Mouse (Mus musculus) limb, embryonic 15.5 days (tissue): ENCODE results near the gene Mrrf. TPM values are rescaled to one million over a fixed set of nuclear protein-coding genes. Genes with fewer than 3 reads are reported as not detected.

Experiments
- ATAC-seq: fragments of 200-750 bp; cut with Nextera tagmentation; 2 replicates; pipeline ENCODE4 v1.8.0; 2017; ENCODE audit warnings: low read depth, moderate TSS enrichment; ENCODE audit not compliant: insufficient number of reproducible peaks, low FRiP score, low TSS enrichment
- H3K27ac ChIP-seq: fragments of 300-500 bp; sonication (generic); 2 replicates; pipeline ENCODE4 v1.5.1; 2015; ENCODE audit warnings: moderate library complexity, mild to moderate bottlenecking, inconsistent platforms
- H3K27me3 ChIP-seq: fragments of 300-500 bp; sonication (generic); 2 replicates; pipeline ENCODE4 v1.6.1; 2015; ENCODE audit warnings: inconsistent platforms
- H3K36me3 ChIP-seq: fragments of 300-500 bp; sonication (generic); 2 replicates; pipeline ENCODE4 v1.6.1; 2015; ENCODE audit warnings: inconsistent platforms
- H3K4me1 ChIP-seq: fragments of 300-500 bp; sonication (generic); 2 replicates; pipeline ENCODE4 v1.6.1; 2015; ENCODE audit warnings: inconsistent platforms
- H3K4me2 ChIP-seq: fragments of 300-500 bp; sonication (generic); 2 replicates; pipeline ENCODE4 v1.6.1; 2015; ENCODE audit warnings: mild to moderate bottlenecking, inconsistent platforms
- H3K4me3 ChIP-seq: fragments of 300-500 bp; sonication (generic); 2 replicates; pipeline ENCODE4 v1.5.1; 2015; ENCODE audit warnings: mild to moderate bottlenecking, inconsistent platforms
- H3K9ac ChIP-seq: fragments of 300-500 bp; sonication (generic); 2 replicates; pipeline ENCODE4 v1.6.1; 2015; ENCODE audit warnings: inconsistent platforms
- H3K9me3 ChIP-seq: fragments of 300-500 bp; sonication (generic); 2 replicates; pipeline ENCODE4 v1.6.1; 2016; ENCODE audit warnings: inconsistent platforms
- WGBS: fragments of 180-500 bp; shearing (Covaris S2); methylation state at CpG from one replicate; pipeline ENCODE4 v1.1.7; 2015; 5-methylcytosine and 5-hydroxymethylcytosine counted together
- polyA plus RNA-seq: library from polyadenylated mRNA; unstranded; fragments of >200 nt; fragmentation: Nextera tagmentation; extraction: Ambion mirVana; gene quantifications from 2 replicates; pipeline ENCODE4 v1.2.1, GENCODE M21; 2015

The Mrrf gene
- polyA plus RNA-seq, 1 experiment from 2014 or later, result 30.1 TPM

DNA sequence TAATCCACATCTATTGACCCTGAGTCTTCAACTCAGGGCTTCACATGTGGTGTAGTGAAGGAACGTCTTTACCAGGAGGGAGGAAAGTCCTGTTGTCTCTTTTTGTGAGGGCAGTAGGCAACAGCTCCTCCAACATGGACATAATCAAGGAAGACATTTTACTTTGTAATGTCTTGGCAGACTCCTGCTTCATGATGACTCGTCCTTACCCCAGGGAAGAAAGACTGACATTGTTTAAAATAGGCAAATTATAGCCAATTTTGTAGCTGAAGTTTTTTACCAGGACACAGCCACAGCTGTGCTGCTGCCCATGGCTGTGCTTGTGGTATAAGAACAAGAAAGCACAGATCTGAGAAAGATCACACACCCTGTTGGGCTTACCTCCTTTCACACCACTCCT is 102.8 kb downstream of the Mrrf start:
- H3K9me3 ChIP-seq, result no peaks in the 10 kb centered on the region
- H3K4me2 ChIP-seq, result no peak overlapping the region
- no peak overlapping the region for H3K27ac ChIP-seq
- H3K4me1 ChIP-seq, result peaks cover 24% of the 10 kb centered on the region
- WGBS, result 79% methylated on average over 2 of the region's 2 CpGs
- no peak for ATAC-seq
- H3K36me3 ChIP-seq, result no peaks in the 10 kb centered on the region
- H3K27me3 ChIP-seq, result no peaks in the 10 kb centered on the region
- H3K9ac ChIP-seq, result no peak overlapping the region
- no peak overlapping the region for H3K4me3 ChIP-seq

Other genes starting within 250 kb of the Mrrf start
- 0.77 and 1.0 TPM in 2 replicates for gene Ttll11, start 156.5 kb upstream of the Mrrf start, polyA plus RNA-seq
- gene Ndufa8, start 87.0 kb upstream of the Mrrf start, polyA plus RNA-seq, result 210 and 231 TPM in 2 replicates
- gene Morn5, start 86.9 kb upstream of the Mrrf start, polyA plus RNA-seq, result 0.52 TPM in 1 of 2 replicates, not detected in the other
- 0.65 and 0.92 TPM in 2 replicates for gene Lhx6, start 31.0 kb upstream of the Mrrf start, polyA plus RNA-seq
- 68.7 and 69.3 TPM in 2 replicates for gene Rbm18, start 384 bp downstream of the Mrrf start, polyA plus RNA-seq
- gene Ptgs1, start 94.0 kb downstream of the Mrrf start, polyA plus RNA-seq, result 21.8 and 23.0 TPM in 2 replicates
- 0.03 TPM in 1 of 2 replicates, not detected in the other for gene Olfr338, start 237.1 kb downstream of the Mrrf start, polyA plus RNA-seq